Mouse (Mus musculus): Measurements from ENCODE around the gene Slc26a9.

GRCm38 (mm10) chr1:131811393-131811792, 67.6 kb downstream of the Slc26a9 start:
- TF ChIP-seq ZC3H11A (IDR thresholded peaks at IDR 0.05; ENCODE audit: borderline replicate concordance, low read depth, low read length) (no peak), HCFC1 (IDR thresholded peaks at IDR 0.05; ENCODE audit: borderline replicate concordance, insufficient read depth, low read length) (no peak), CHD2 (IDR thresholded peaks at IDR 0.05; ENCODE audit: low read depth, low read length) (no peak), MAFK (IDR thresholded peaks at IDR 0.05; ENCODE audit: insufficient read depth, low read depth, low read length) (no peak), ZNF384 (IDR thresholded peaks at IDR 0.05; ENCODE audit: low read depth, low read length) (no peak)

All from ES-E14 (cell line).